In the genomic region with DNA sequence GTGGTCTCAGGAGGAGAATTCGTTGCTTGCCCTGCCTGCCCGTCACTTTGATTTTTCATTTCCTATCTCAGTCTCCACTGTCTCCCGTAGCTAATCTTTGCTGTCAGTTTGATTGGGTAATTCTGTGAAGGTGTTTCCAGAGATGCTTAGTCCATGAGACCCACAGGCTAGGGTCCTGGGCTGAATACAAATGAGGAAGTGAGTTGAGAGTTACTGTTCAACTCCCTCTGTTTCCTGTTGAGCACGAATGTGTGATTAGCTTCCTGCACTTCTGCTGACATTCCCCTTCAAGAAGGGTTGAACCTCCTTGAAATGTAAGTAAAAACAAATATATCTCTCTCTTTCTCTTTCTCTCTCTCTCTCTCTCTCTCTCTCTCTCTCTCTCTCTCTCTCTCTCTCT, we compare ENCODE assay signal across 13 mouse cellular contexts. TPM values are rescaled to one million over a fixed set of nuclear protein-coding genes. Genes with fewer than 3 reads are reported as not detected.
"Had no signal": no experiment of that assay in that cellular context is flagged by ENCODE, and none has a peak within 500 bp of the region (broad histone marks: within the 10 kb centered on the region; RNA-seq: fewer than 3 reads in every experiment).

No protein-coding gene starts in this region.

- DNase-seq: kidney, adult 18-20 months; kidney, adult 9 months; kidney, postnatal 25 days; layer of hippocampus, postnatal 36 days; liver, postnatal 0 days; lung, embryonic 14.5 days; lung, postnatal 36 days; midbrain, embryonic 14.5 days; right cerebral cortex, adult 18-20 months; thymus, adult 18-20 months; thymus, postnatal 36 days had no signal

- ATAC-seq: liver, postnatal 0 days; lung, postnatal 0 days had no signal

RNA-seq across cellular contexts. Expression of a gene that starts 58.3 kb away (rescaled TPM):
- total RNA-seq: megakaryocyte-erythroid progenitor cell, adult 5-6 weeks had no signal
